Mouse (Mus musculus): ENCODE data around the gene C1qtnf1. TPM values are rescaled to one million over a fixed set of nuclear protein-coding genes. Genes with fewer than 3 reads are reported as not detected.

Gene C1qtnf1
- polyA plus RNA-seq, 1 experiment from 2014 or later, result 3.3 TPM

DNA sequence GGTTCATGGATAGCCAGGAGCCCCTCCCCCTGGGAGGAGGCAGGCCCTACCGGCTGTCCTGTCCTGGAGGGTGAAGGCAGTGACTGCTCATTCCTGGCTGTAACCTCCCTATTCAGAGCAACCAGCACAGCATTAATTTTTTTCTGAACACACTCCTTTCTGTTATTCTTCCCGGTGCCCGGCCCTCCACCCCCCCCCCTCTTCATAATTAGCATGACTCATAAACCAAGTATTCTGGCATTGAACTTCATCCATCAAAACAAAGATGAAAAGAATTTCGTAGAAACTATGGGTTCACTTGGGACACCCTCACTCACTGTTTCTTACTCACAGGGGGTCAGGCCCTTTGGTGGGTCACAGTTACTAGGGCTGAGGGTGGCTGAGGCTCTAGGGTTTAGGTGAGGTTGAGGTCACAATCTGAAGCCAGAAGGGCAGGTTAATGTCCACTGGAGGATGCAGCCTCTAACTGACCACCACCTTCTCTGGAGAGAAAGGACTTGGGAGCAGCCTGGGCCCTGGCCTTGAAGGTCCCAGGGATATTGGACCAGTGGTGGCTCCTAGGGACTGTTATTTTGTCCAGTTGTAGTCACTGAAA is 2.4 kb downstream of the C1qtnf1 start:
- H3K9me3 ChIP-seq, result no peaks in the 10 kb centered on the region
- H3K27me3 ChIP-seq (ENCODE audit: insufficient read depth, poor library complexity, severe bottlenecking), result peaks cover 16% of the 10 kb centered on the region; the same call in 1 of the 2 replicates
- H3K27ac ChIP-seq, result 0 out of 2 replicates have a peak overlapping the region, but pooled peaks have one; percentile 6
- WGBS, result 52% methylated on average over 4 of the region's 4 CpGs
- H3K4me1 ChIP-seq, result peaks cover 75% of the 10 kb centered on the region
- no peaks in the 10 kb centered on the region for H3K36me3 ChIP-seq
- H3K4me3 ChIP-seq, result no peak overlapping the region
- no peak for DNase-seq (ENCODE audit: low spot score)

DNA sequence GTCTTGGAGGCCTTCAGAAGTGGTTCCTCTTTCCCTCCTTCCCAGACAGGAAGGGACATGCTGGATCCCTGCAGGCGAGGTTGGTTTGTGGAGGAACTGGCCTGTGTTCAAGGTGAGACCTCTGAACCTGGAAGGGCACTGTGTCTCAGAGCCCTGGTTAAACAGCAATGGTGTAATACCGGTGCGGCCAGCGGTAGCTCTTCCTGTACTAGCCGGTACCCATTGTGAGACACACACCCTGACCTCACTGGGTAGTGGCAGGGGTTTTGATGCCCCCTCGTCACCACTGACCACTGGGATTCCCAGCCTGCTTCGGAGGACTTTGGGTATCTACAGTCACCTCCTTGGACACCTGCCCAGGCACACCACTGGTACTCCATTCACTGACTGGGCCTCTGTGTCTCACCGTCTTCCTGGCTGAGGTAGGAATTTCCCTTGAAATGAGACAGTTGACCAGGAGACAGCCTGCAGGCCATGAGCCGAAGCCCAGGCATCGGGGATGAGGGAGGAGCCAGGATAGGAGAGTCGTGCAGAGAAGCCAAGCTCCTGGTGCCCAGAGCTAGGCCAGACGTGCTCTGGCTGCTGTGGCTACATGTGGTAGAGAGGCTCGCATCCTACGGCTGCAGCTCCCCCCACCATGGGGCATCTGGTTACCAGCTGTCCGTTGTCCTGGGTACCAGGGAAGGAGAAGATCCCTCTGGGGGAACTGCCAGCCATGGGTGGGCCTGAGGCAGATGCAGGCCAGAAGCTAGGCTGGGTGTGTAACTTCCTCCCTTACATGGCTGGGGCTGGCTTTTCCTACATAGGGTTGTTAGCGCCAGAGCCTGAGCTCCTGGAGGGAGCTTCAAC is 3.3 kb downstream of the C1qtnf1 start:
- Histone ChIP-seq H3K4me1 (peaks cover 77% of the 10 kb centered on the region), H3K27ac (0 out of 2 replicates have a peak overlapping the region, but pooled peaks have one; percentile 6), H3K4me3 (no peak overlapping the region), H3K27me3 (ENCODE audit: insufficient read depth, poor library complexity, severe bottlenecking) (peaks cover 18% of the 10 kb centered on the region; the same call in 1 of the 2 replicates), H3K36me3 (no peaks in the 10 kb centered on the region), H3K9me3 (no peaks in the 10 kb centered on the region)
- DNase-seq (ENCODE audit: low spot score), result no peak
- WGBS, result 71% methylated on average over 16 of the region's 16 CpGs

DNA sequence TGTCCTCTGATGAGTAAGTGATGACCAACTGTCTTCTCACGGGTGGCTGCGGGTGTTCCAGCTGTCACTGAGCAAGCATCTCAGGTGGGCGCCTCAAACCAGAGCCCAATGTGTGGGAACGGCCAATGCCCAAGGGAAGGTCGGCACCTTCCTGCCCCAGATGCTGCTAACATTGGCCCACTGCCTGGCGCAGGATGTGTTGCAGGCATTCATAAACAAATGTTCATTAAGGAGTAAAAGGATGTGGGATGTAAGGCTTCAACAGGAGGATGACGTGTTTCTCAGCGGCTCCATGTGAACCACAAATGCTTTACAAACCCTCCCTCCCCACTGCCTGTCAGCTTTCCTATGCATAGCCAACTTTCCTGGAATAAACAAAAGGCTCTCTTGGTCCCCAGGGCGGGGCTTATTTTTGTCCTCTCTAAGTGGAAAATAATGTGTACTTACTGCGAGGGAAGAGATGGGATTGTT is 5.4 kb downstream of the C1qtnf1 start:
- peak overlapping the region; percentile 79; the same call in 1 of the 2 replicates for H3K27ac ChIP-seq
- H3K27me3 ChIP-seq (ENCODE audit: insufficient read depth, poor library complexity, severe bottlenecking), result peaks cover 16% of the 10 kb centered on the region; the same call in 1 of the 2 replicates
- no peak for DNase-seq (ENCODE audit: low spot score)
- H3K4me1 ChIP-seq, result peaks cover 62% of the 10 kb centered on the region
- peak overlapping the region; percentile 48 for H3K4me3 ChIP-seq
- no peaks in the 10 kb centered on the region for H3K36me3 ChIP-seq
- WGBS, result 63% methylated on average over 10 of the region's 10 CpGs
- H3K9me3 ChIP-seq, result no peaks in the 10 kb centered on the region

DNA sequence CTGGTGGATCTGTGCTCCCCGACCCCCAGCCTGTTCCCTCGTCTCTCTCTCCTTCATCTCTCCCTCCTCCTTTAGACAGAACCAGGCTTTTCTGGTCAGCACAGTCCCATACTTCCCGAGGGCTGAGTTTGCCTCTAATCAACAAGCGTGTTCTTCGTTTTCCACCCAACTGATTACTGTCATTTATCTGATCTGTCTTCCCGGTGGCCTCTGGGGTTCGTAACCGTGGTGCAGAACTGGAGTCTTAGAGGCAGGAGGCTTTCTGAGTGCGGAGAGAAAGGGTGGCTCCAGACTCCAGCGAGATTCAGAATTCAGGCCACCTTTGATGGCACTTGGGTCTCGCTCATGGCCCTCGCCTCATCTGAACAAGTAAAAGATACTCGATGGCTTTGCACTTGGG is 6.1 kb downstream of the C1qtnf1 start:
- Histone ChIP-seq H3K4me1 (peaks cover 62% of the 10 kb centered on the region), H3K27ac (peak overlapping the region; percentile 79), H3K27me3 (ENCODE audit: insufficient read depth, poor library complexity, severe bottlenecking) (peaks cover 11% of the 10 kb centered on the region; the same call in 1 of the 2 replicates), H3K4me3 (peak overlapping the region; percentile 48), H3K9me3 (no peaks in the 10 kb centered on the region), H3K36me3 (no peaks in the 10 kb centered on the region)
- WGBS, result 34% methylated on average over 13 of the region's 13 CpGs
- DNase-seq (ENCODE audit: low spot score), result no peak

DNA sequence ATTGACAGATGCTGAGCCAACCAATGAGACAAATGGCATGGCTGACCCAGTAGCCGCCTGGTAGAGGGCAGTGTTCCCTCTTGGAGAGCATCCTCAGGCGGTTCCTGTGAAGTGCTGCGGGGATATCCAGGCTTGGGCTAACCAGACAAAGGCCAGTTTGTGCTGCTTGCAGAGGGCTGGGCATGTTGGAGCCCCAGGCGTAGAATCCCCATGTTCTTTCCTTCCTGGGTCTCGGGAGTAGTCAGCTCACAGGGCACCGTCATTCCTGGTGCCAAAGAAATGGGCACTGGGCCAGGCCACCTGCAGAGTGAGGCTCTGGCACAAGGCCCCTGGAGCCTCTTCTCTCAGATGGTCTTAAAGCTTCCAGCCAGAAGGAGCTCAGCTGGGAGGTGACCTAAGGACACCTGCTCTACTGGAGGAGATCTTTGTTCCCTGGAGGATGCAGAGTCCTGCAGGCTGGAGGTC is 8.5 kb downstream of the C1qtnf1 start:
- no peak overlapping the region for H3K4me3 ChIP-seq
- DNase-seq (ENCODE audit: low spot score), result no peak
- peaks cover 59% of the 10 kb centered on the region for H3K4me1 ChIP-seq
- no peaks in the 10 kb centered on the region for H3K36me3 ChIP-seq
- H3K27me3 ChIP-seq (ENCODE audit: insufficient read depth, poor library complexity, severe bottlenecking), result peaks cover 9% of the 10 kb centered on the region; the same call in 1 of the 2 replicates
- no peak overlapping the region for H3K27ac ChIP-seq
- WGBS, result 41% methylated on average over 6 of the region's 6 CpGs
- no peaks in the 10 kb centered on the region for H3K9me3 ChIP-seq

DNA sequence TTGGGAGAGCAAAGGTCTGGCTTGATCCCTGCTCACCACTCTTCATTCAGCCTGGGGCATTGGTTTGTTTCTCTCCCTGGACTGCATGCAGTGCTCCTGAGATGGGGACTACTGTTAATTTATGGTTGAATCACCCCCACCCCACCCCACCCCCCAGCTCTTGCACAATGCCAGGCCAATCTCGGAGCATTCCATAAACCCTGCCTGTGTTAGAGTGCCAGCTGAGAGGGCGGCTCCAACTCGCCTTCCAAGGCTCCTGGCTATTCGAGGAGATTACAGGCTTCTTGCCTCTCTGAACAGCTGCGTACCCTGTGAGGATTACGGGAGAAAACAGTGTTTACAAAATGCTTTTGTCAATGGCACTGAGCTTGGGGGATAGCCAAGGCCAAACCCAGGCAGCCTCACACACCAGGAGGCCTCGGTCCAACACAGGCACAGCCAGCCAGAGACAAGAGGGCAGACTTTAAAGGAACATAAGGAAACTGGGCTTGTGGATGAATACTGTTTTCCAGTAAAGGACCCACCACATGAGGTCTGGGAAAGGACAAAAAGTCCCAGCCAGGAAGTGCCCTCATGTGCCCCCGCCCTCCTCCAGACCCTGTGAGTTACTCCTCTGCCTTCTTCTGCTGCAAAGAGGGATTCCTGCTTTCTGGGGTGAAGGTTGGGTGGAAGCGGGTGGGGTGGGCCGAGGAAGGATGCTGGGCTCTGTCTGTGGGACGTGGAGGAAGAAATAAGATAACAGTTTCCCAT is 10.8 kb downstream of the C1qtnf1 start:
- Histone ChIP-seq H3K9me3 (no peaks in the 10 kb centered on the region), H3K4me3 (no peak overlapping the region), H3K4me1 (peaks cover 54% of the 10 kb centered on the region), H3K27ac (peak overlapping the region; percentile 17), H3K36me3 (no peaks in the 10 kb centered on the region), H3K27me3 (ENCODE audit: insufficient read depth, poor library complexity, severe bottlenecking) (peaks cover 13% of the 10 kb centered on the region; the same call in 1 of the 2 replicates)
- no peak for DNase-seq (ENCODE audit: low spot score)
- WGBS, result 40% methylated on average over 11 of the region's 11 CpGs

DNA sequence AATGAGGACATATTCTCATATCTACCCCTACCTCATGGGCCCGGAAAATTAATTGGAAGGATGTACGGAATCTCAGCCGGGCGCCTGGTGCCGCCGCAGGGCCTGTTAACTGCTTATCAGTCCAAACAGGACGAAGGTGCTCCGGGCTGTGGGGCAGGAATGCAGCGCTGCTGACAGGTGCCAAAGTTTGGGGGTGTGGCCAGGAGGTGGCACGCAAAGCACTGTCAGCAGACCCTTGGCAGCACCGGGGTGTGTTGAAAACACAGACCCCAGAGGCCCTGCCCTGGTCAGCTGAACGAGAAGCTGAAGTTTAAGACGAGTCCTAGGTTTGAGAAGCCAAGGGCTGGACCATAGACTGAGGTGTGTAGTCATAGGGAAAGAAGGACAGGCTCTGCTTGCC is 14.7 kb downstream of the C1qtnf1 start:
- 40% methylated on average over 13 of the region's 13 CpGs for WGBS
- Histone ChIP-seq H3K4me1 (peaks cover 31% of the 10 kb centered on the region), H3K9me3 (no peaks in the 10 kb centered on the region), H3K27me3 (ENCODE audit: insufficient read depth, poor library complexity, severe bottlenecking) (peaks cover 19% of the 10 kb centered on the region), H3K4me3 (0 out of 2 replicates have a peak overlapping the region, but pooled peaks have one; percentile 13), H3K27ac (no peak overlapping the region), H3K36me3 (no peaks in the 10 kb centered on the region)
- no peak for DNase-seq (ENCODE audit: low spot score)

DNA sequence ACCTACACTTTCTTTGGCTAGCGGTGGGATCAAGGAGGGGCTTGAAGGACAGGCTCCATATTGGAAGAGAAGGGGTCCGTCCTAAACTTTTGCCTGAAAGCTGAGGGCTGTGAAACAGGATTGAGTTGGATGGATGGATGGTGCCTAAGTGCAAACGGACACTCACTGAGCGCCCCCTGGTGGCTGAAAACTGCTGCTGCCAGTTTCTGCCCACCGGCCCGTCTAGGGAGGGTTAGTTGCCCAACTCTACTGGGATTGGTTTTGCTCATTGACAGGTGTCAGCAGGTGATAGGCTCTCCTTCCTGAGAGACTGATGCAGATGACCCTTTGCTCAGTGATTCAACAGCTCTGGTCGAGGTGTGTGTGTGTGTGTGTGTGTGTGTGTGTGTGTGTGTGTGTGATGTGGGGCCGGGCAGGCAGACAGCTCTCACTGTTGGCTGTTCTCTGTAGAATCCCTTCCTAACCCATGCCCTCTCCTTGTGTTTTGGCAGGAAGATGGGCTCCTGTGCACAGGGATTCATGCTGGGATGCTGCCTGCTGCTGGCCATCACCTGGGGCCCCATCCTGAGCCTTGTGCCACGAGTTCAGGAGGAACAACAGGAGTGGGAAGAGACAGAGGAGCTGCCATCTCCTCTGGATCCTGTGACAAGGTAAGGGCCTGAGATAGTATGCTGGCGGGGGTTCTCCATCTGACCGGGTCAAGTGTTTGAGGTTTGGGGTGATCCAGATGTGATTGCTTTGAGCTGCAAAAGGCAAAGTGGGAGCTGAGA is 15.4 kb downstream of the C1qtnf1 start:
- Histone ChIP-seq H3K27me3 (ENCODE audit: insufficient read depth, poor library complexity, severe bottlenecking) (peaks cover 25% of the 10 kb centered on the region), H3K4me3 (no peak overlapping the region), H3K36me3 (no peaks in the 10 kb centered on the region), H3K27ac (no peak overlapping the region), H3K4me1 (peaks cover 31% of the 10 kb centered on the region), H3K9me3 (no peaks in the 10 kb centered on the region)
- no peak for DNase-seq (ENCODE audit: low spot score)
- WGBS, result 29% methylated on average over 11 of the region's 11 CpGs

DNA sequence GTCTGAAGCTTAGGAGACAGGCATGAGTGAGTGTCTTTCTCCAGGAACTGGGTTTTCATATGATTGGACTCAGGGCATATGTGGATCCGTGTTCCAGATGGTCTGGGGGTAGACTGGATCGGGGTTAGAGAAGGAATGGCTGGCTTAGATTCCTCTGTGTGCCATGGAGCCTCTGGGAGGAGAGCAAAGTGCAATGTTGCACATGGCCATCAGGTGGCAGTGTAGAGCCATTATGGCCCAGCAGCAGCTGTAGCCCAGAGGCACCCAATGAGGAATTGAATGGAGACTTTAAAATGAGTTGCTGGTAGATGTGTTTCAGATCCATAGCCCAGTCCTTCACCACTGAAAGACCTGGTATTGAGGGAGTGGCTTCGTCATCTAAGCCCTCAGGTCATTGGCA is 17.8 kb downstream of the C1qtnf1 start:
- Histone ChIP-seq H3K4me1 (peaks cover 20% of the 10 kb centered on the region), H3K9me3 (no peaks in the 10 kb centered on the region), H3K4me3 (no peak overlapping the region), H3K27ac (no peak overlapping the region), H3K27me3 (ENCODE audit: insufficient read depth, poor library complexity, severe bottlenecking) (peaks cover 37% of the 10 kb centered on the region), H3K36me3 (no peaks in the 10 kb centered on the region)
- no peak for DNase-seq (ENCODE audit: low spot score)
- 15% methylated on average over 3 of the region's 3 CpGs for WGBS

DNA sequence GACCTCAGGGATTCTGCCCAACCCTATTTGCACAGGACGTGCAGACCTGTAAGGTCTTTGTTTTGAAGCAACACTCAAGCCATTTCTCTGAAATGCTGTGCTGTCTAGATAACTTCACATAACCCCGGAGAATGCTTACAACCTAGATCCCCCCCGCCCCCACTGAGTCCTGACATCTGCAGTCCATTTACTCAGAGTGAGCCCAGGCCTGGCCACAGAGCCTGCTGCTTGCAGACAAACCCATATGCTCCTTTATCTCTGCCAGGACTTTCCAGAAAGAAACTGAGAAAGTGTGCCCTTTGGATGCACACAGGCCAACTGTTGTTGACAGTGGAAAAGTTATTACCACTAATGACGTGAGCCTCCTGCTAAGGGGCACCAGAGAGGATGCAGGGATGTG is 19.3 kb downstream of the C1qtnf1 start:
- WGBS, result 61% methylated on average over 4 of the region's 4 CpGs
- DNase-seq (ENCODE audit: low spot score), result no peak
- H3K9me3 ChIP-seq, result no peaks in the 10 kb centered on the region
- H3K4me1 ChIP-seq, result peaks cover 12% of the 10 kb centered on the region
- H3K4me3 ChIP-seq, result no peak overlapping the region
- H3K36me3 ChIP-seq, result no peaks in the 10 kb centered on the region
- peaks cover 37% of the 10 kb centered on the region for H3K27me3 ChIP-seq (ENCODE audit: insufficient read depth, poor library complexity, severe bottlenecking)
- H3K27ac ChIP-seq, result no peak overlapping the region

DNA sequence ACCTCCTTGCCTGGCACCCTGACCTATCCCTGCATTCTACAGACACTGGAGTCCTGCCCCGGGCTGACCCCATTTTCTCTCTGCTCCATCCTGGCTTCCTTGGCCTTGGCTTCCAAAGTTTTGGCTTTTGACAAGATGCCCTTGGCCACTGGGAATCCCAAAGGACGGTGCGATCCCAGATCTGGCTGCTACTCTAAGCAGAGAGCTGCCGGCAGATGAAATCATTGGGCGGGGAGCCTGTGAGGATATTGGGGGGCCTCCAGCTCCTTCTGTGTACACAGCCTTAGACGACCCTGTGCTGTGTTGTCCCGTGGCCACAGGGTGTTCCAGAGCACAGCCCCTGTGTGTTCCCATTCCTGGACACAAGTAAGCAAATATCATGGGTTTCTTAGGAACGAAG is 20.4 kb downstream of the C1qtnf1 start:
- no peaks in the 10 kb centered on the region for H3K9me3 ChIP-seq
- WGBS, result 77% methylated on average over 8 of the region's 8 CpGs
- H3K27me3 ChIP-seq (ENCODE audit: insufficient read depth, poor library complexity, severe bottlenecking), result peaks cover 37% of the 10 kb centered on the region
- no peak overlapping the region for H3K27ac ChIP-seq
- H3K36me3 ChIP-seq, result no peaks in the 10 kb centered on the region
- DNase-seq (ENCODE audit: low spot score), result no peak
- 0 out of 2 replicates have a peak, but pooled peaks cover 4% of the 10 kb centered on the region for H3K4me1 ChIP-seq
- no peak overlapping the region for H3K4me3 ChIP-seq

DNA sequence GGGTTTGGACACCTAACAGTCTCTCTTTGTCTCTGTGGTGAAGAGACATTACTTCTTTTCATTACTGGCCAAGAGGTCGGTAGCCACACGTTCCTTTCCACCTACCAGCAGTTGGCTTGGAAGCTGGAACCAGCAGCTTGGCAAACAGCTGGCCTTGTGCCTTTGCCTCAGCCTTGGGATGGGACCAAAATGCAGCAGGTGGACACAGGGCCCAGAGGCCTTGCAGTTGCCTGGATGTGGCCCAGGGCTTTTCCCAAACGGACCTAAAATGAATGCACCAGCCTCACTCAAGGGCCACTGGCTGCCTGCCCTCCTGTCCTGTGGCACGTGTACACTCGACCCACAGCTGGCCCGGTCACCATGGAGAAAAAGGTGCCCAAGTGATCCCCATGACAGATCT is 23.2 kb downstream of the C1qtnf1 start:
- WGBS, result 81% methylated on average over 6 of the region's 6 CpGs
- H3K4me1 ChIP-seq, result peaks cover 10% of the 10 kb centered on the region; the same call in 1 of the 2 replicates
- no peaks in the 10 kb centered on the region for H3K9me3 ChIP-seq
- H3K4me3 ChIP-seq, result no peak overlapping the region
- DNase-seq (ENCODE audit: low spot score), result no peak
- H3K27me3 ChIP-seq (ENCODE audit: insufficient read depth, poor library complexity, severe bottlenecking), result peaks cover 21% of the 10 kb centered on the region; the same call in 1 of the 2 replicates
- H3K27ac ChIP-seq, result no peak overlapping the region
- no peaks in the 10 kb centered on the region for H3K36me3 ChIP-seq
